Mouse (Mus musculus): ENCODE measurements around the gene Srebf2. TPM values are rescaled to one million over a fixed set of nuclear protein-coding genes. Genes with fewer than 3 reads are reported as not detected.

Srebf2 gene
- total RNA-seq, 2 experiments from 2014 or later, result 9.9 to 12.9 TPM

Small RNA genes within 50 kb of the gene (microRNA-seq; reads per million reads assigned to microRNA genes)
- 4.1 reads per million, percentile 6 among the genes with 10 or more reads in this experiment for gene Mir33

Other genes starting within 250 kb of the Srebf2 start
- 1 to 10 TPM; 5.8 to 7.2 TPM for gene Polr3h, start 220.9 kb upstream of the Srebf2 start, total RNA-seq (2021)
- 1 to 10 TPM; 1.0 to 1.5 TPM for gene Csdc2, start 210.4 kb upstream of the Srebf2 start, total RNA-seq (2021)
- gene Pmm1, start 186.3 kb upstream of the Srebf2 start, total RNA-seq (2021), result 10 to 100 TPM; 14.1 to 16.7 TPM
- gene 1700029P11Rik, start 166.6 kb upstream of the Srebf2 start, total RNA-seq (2021), result not detected
- 10 to 100 TPM; 22.9 to 25.3 TPM for gene Xrcc6, start 159.3 kb upstream of the Srebf2 start, total RNA-seq (2021)
- gene Desi1, start 113.3 kb upstream of the Srebf2 start, total RNA-seq (2021), result 10 to 100 TPM; 16.7 to 17.6 TPM
- 10 to 100 TPM; 48.7 to 51.4 TPM for gene Snu13, start 99.6 kb upstream of the Srebf2 start, total RNA-seq (2021)
- gene 4930407I10Rik, start 88.0 kb upstream of the Srebf2 start, total RNA-seq (2021), result not detected
- gene Mei1, start 77.2 kb upstream of the Srebf2 start, total RNA-seq (2021), result under 1 TPM in 1 of 2 experiments, not detected in 1; 0.09 TPM
- 10 to 100 TPM in 1 of 2 experiments, 1 to 10 TPM in 1; 8.8 to 10.1 TPM for gene Ccdc134, start 19.3 kb upstream of the Srebf2 start, total RNA-seq (2021)
- gene Shisa8, start 65.6 kb downstream of the Srebf2 start, total RNA-seq (2021), result not detected
- not detected for gene Tnfrsf13c, start 77.2 kb downstream of the Srebf2 start, total RNA-seq (2021)
- not detected for gene Cenpm, start 97.6 kb downstream of the Srebf2 start, total RNA-seq (2021)
- not detected for gene 1500009C09Rik, start 105.2 kb downstream of the Srebf2 start, total RNA-seq (2021)
- under 1 TPM; 0.32 to 0.55 TPM for gene Sept3, start 127.7 kb downstream of the Srebf2 start, total RNA-seq (2021)
- not detected for gene Wbp2nl, start 151.8 kb downstream of the Srebf2 start, total RNA-seq (2021)
- gene Naga, start 191.7 kb downstream of the Srebf2 start, total RNA-seq (2021), result 10 to 100 TPM in 1 of 2 experiments, 1 to 10 TPM in 1; 8.7 to 10.0 TPM
- gene Pheta2, start 191.8 kb downstream of the Srebf2 start, total RNA-seq (2021), result under 1 TPM; 0.23 to 0.26 TPM
- 100 to 1,000 TPM; 123 to 154 TPM for gene Smdt1, start 191.8 kb downstream of the Srebf2 start, total RNA-seq (2021)
- 100 to 1,000 TPM; 481 to 494 TPM for gene Ndufa6, start 207.1 kb downstream of the Srebf2 start, total RNA-seq (2021)
- 10 to 100 TPM; 11.6 to 12.4 TPM for gene Cyp2d22, start 233.1 kb downstream of the Srebf2 start, total RNA-seq (2021)
- under 1 TPM in 1 of 2 experiments, not detected in 1; 0.18 TPM for gene Cyp2d11, start 246.8 kb downstream of the Srebf2 start, total RNA-seq (2021)